Mouse (Mus musculus) ES-E14 (cell line): Measurements from ENCODE around the gene Grin2c.

ENCODE experiments used
- CHD2 ChIP-seq: IDR thresholded peaks from 2 replicates; pipeline ENCODE4 v1.6.1; 2014; ENCODE audit warnings: mild to moderate bottlenecking, low read depth, low read length, inconsistent platforms
- ZC3H11A ChIP-seq: IDR thresholded peaks from 2 replicates; pipeline ENCODE4 v1.6.1; 2012; ENCODE audit warnings: low read depth, mild to moderate bottlenecking, inconsistent platforms, low read length, borderline replicate concordance

GRCm38 (mm10) chr11:115297214-115297826 is 30.3 kb upstream of the Grin2c start, which contains the start of gene Fads6:
- TF ChIP-seq CHD2 (no peak), ZC3H11A (no peak)
